Mouse (Mus musculus) adrenal gland, adult 18-20 months (tissue): ENCODE results near the gene Sdk1. TPM values are rescaled to one million over a fixed set of nuclear protein-coding genes. Genes with fewer than 3 reads are reported as not detected.

Experiments
- DNase-seq, 2 experiments: peaks; one replicate each; pipeline ENCODE4 v3.0.0; 2021 to 2022; ENCODE audit warnings: low spot score in 2 of 2
- total RNA-seq, 2 experiments: library from RNA; stranded (reverse); gene quantifications; 1 replicate in 1 of 2; 2 replicates in 1 of 2; pipeline ENCODE4 v1.2.3; 2021

The Sdk1 gene
- total RNA-seq, 2 experiments from 2014 or later, result 6.7 to 11.7 TPM

GRCm38 (mm10) chr5:141428132-141428531 lies 186.8 kb downstream of the Sdk1 start:
- no peak for DNase-seq

- DNase-seq, result no peak
Observed at GRCm38 (mm10) chr5:141433286-141433685, 192.0 kb downstream of the Sdk1 start.

GRCm38 (mm10) chr5:141447247-141447646 lies 206.0 kb downstream of the Sdk1 start:
- no peak for DNase-seq

- no peak for DNase-seq
Observed at GRCm38 (mm10) chr5:141463417-141463816, 222.1 kb downstream of the Sdk1 start.

- no peak for DNase-seq
Observed at GRCm38 (mm10) chr5:141468821-141469220, 227.5 kb downstream of the Sdk1 start.

GRCm38 (mm10) chr5:141505281-141505680 lies 264.0 kb downstream of the Sdk1 start:
- no peak for DNase-seq

GRCm38 (mm10) chr5:141506344-141506743 lies 265.1 kb downstream of the Sdk1 start:
- DNase-seq, result no peak

GRCm38 (mm10) chr5:141524801-141525715 lies 283.8 kb downstream of the Sdk1 start:
- DNase-seq, result no peak

- DNase-seq, result no peak
Observed at GRCm38 (mm10) chr5:141540193-141540592, 298.9 kb downstream of the Sdk1 start.

GRCm38 (mm10) chr5:141542890-141543666 lies 301.8 kb downstream of the Sdk1 start:
- DNase-seq, result no peak

GRCm38 (mm10) chr5:141553444-141553843 lies 312.2 kb downstream of the Sdk1 start:
- no peak for DNase-seq

GRCm38 (mm10) chr5:141558731-141559130 lies 317.4 kb downstream of the Sdk1 start:
- DNase-seq, result no peak

GRCm38 (mm10) chr5:141560325-141560724 lies 319.0 kb downstream of the Sdk1 start:
- no peak for DNase-seq

- DNase-seq, result no peak
Observed at GRCm38 (mm10) chr5:141561989-141562560, 320.8 kb downstream of the Sdk1 start.

GRCm38 (mm10) chr5:141564197-141564596 lies 322.9 kb downstream of the Sdk1 start:
- DNase-seq, result no peak

GRCm38 (mm10) chr5:141568106-141568505 lies 326.8 kb downstream of the Sdk1 start:
- DNase-seq, result no peak

GRCm38 (mm10) chr5:141570442-141570841 lies 329.2 kb downstream of the Sdk1 start:
- no peak for DNase-seq

GRCm38 (mm10) chr5:141574263-141574662 lies 333.0 kb downstream of the Sdk1 start:
- DNase-seq, result no peak

- DNase-seq, result no peak
Observed at GRCm38 (mm10) chr5:141591246-141591645, 350.0 kb downstream of the Sdk1 start.

GRCm38 (mm10) chr5:141612721-141613120 lies 371.4 kb downstream of the Sdk1 start:
- DNase-seq, result no peak

GRCm38 (mm10) chr5:141615763-141616162 lies 374.5 kb downstream of the Sdk1 start:
- DNase-seq, result no peak

- DNase-seq, result no peak
Observed at GRCm38 (mm10) chr5:141617660-141618059, 376.4 kb downstream of the Sdk1 start.
